Mouse (Mus musculus) spleen, adult 2 months (tissue): ENCODE data around the gene Cbln3. TPM values are rescaled to one million over a fixed set of nuclear protein-coding genes. Genes with fewer than 3 reads are reported as not detected.

ENCODE experiments used
- DNase-seq, 2 experiments: peaks; one replicate each; pipeline versions ENCODE4 v3.0.0 to v3.0.0-alpha.2; 2012 to 2021; ENCODE audit warnings: low spot score in 2 of 2, low read depth in 1 of 2
- H3K27ac ChIP-seq: fragments of 200-500 bp; 2 replicates; pipeline ENCODE4 v1.5.1; 2012; ENCODE audit warnings: low read length, inconsistent platforms; ENCODE audit not compliant: insufficient read depth
- H3K27me3 ChIP-seq: fragments of 200-500 bp; 2 replicates; pipeline ENCODE4 v1.6.1; 2012; ENCODE audit warnings: mild to moderate bottlenecking, moderate library complexity, low read length, inconsistent platforms; ENCODE audit not compliant: control insufficient read depth, insufficient read depth
- H3K36me3 ChIP-seq: fragments of 200-500 bp; 2 replicates; pipeline ENCODE4 v1.6.1; 2012; ENCODE audit warnings: mild to moderate bottlenecking, low read length, inconsistent platforms; ENCODE audit not compliant: control insufficient read depth, insufficient read depth
- H3K4me1 ChIP-seq: fragments of 200-500 bp; 2 replicates; pipeline ENCODE4 v1.6.1; 2011; ENCODE audit warnings: inconsistent platforms; ENCODE audit not compliant: control insufficient read depth, insufficient read depth, insufficient read length
- H3K4me3 ChIP-seq: fragments of 200-500 bp; 2 replicates; pipeline ENCODE4 v1.5.1; 2011; ENCODE audit warnings: mild to moderate bottlenecking, inconsistent platforms; ENCODE audit not compliant: insufficient read depth, insufficient read length; ENCODE audit errors: extremely low read depth
- CTCF ChIP-seq: fragments of 200-500 bp; IDR thresholded peaks from 2 replicates; pipeline ENCODE4 v1.5.1; 2011; ENCODE audit warnings: mild to moderate bottlenecking, inconsistent platforms; ENCODE audit not compliant: insufficient read depth, insufficient read length, insufficient replicate concordance; ENCODE audit errors: extremely low read depth
- POLR2A ChIP-seq: fragments of 200-500 bp; IDR thresholded peaks from 2 replicates; pipeline ENCODE4 v1.6.1; 2011; ENCODE audit warnings: low read depth, low read length, inconsistent platforms
- WGBS: fragments of 180-500 bp; shearing (Covaris S2); methylation state at CpG from one replicate; pipeline ENCODE4 v1.1.7; 2018; 5-methylcytosine and 5-hydroxymethylcytosine counted together
- polyA plus RNA-seq: library from polyadenylated mRNA; depleted of rRNA; stranded (reverse); fragments of >200 nt; gene quantifications from 2 replicates; pipeline ENCODE4 v1.2.3, GENCODE M21; 2012

Gene Cbln3
- polyA plus RNA-seq, 1 experiment: 0.07 TPM

GRCm38 (mm10) chr14:55850885-55851284, 33.3 kb downstream of the Cbln3 start:
- Histone ChIP-seq H3K4me1 (no peaks in the 10 kb centered on the region; the same call in 1 of the 2 replicates), H3K27me3 (peaks cover 4% of the 10 kb centered on the region), H3K4me3 (no peak overlapping the region), H3K27ac (no peak overlapping the region), H3K36me3 (no peaks in the 10 kb centered on the region)
- TF ChIP-seq CTCF: no peak
- TF ChIP-seq POLR2A: no peak
- no peak for DNase-seq
- WGBS: 86% methylated on average over 6 of the region's 6 CpGs

GRCm38 (mm10) chr14:55845506-55846294, 38.5 kb downstream of the Cbln3 start:
- no peak overlapping the region for H3K4me3 ChIP-seq
- H3K27me3 ChIP-seq: no peaks in the 10 kb centered on the region
- no peaks in the 10 kb centered on the region for H3K4me1 ChIP-seq
- no peaks in the 10 kb centered on the region for H3K36me3 ChIP-seq
- TF ChIP-seq POLR2A: no peak
- TF ChIP-seq CTCF: no peak
- H3K27ac ChIP-seq: no peak overlapping the region
- no peak for DNase-seq
- 88% methylated on average over 9 of the region's 9 CpGs for WGBS

GRCm38 (mm10) chr14:55842794-55843193, 41.4 kb downstream of the Cbln3 start:
- Histone ChIP-seq H3K27me3 (no peaks in the 10 kb centered on the region), H3K36me3 (no peaks in the 10 kb centered on the region), H3K4me1 (no peaks in the 10 kb centered on the region), H3K27ac (no peak overlapping the region), H3K4me3 (no peak overlapping the region)
- TF ChIP-seq POLR2A (no peak), CTCF (no peak)
- 77% methylated on average over 4 of the region's 4 CpGs for WGBS
- no peak for DNase-seq

GRCm38 (mm10) chr14:55840853-55841366, 43.3 kb downstream of the Cbln3 start:
- TF ChIP-seq POLR2A (no peak), CTCF (no peak)
- H3K27ac ChIP-seq: no peak overlapping the region
- WGBS: 72% methylated on average over 4 of the region's 4 CpGs
- no peaks in the 10 kb centered on the region for H3K36me3 ChIP-seq
- no peaks in the 10 kb centered on the region for H3K4me1 ChIP-seq
- no peak for DNase-seq
- H3K27me3 ChIP-seq: no peaks in the 10 kb centered on the region
- H3K4me3 ChIP-seq: no peak overlapping the region

- 53% methylated on average over 4 of the region's 4 CpGs for WGBS
- H3K4me3 ChIP-seq: no peak overlapping the region
- no peaks in the 10 kb centered on the region for H3K4me1 ChIP-seq
- no peaks in the 10 kb centered on the region for H3K27me3 ChIP-seq
- no peaks in the 10 kb centered on the region for H3K36me3 ChIP-seq
- H3K27ac ChIP-seq: no peak overlapping the region
- DNase-seq: no peak
- TF ChIP-seq CTCF (no peak), POLR2A (no peak)
Measured at GRCm38 (mm10) chr14:55838740-55839139, 45.5 kb downstream of the Cbln3 start.

GRCm38 (mm10) chr14:55838312-55838711, 45.9 kb downstream of the Cbln3 start:
- no peaks in the 10 kb centered on the region for H3K27me3 ChIP-seq
- H3K27ac ChIP-seq: no peak overlapping the region
- no peak for TF ChIP-seq POLR2A
- TF ChIP-seq CTCF: no peak
- DNase-seq: no peak
- H3K4me1 ChIP-seq: no peaks in the 10 kb centered on the region
- WGBS: 85% methylated on average over 5 of the region's 5 CpGs
- H3K4me3 ChIP-seq: no peak overlapping the region
- no peaks in the 10 kb centered on the region for H3K36me3 ChIP-seq
